Mouse (Mus musculus) heart, postnatal 10 days (tissue): ENCODE results near the gene Acap3. TPM values are rescaled to one million over a fixed set of nuclear protein-coding genes. Genes with fewer than 3 reads are reported as not detected.

ENCODE experiments used
- DNase-seq, 2 experiments: peaks; one replicate each; pipeline ENCODE4 v3.0.0; 2021
- intact Hi-C: fragments of 180-260 bp; cut with DNase I; formaldehyde crosslinking; loops from one replicate; pipeline ENCODE4 v1.15.1; 2025
- total RNA-seq, 2 experiments: library from RNA; stranded (reverse); gene quantifications; 2 replicates each; pipeline ENCODE4 v1.2.3; 2021

Acap3 gene
- total RNA-seq, 2 experiments from 2014 or later = 20.3 to 21.7 TPM

- no peak for DNase-seq
- intact Hi-C loops = no loop called here
Measured at GRCm38 (mm10) chr4:155871404-155871803, 20.2 kb upstream of the Acap3 start.

GRCm38 (mm10) chr4:155883587-155883986 is 8.0 kb upstream of the Acap3 start:
- DNase-seq = no peak

GRCm38 (mm10) chr4:155886330-155886729 is 5.3 kb upstream of the Acap3 start:
- intact Hi-C loops = no loop called here

More at GRCm38 (mm10) chr4:155883587-155883986, 8.0 kb upstream of the Acap3 start:
- intact Hi-C loops = loop anchor here (2.0 kb wide), 1 partner anchor 15 kb away; the partner anchor contains the start of genes Cptp and Ints11

GRCm38 (mm10) chr4:155887674-155888073 is 3.9 kb upstream of the Acap3 start:
- no peak for DNase-seq
- intact Hi-C loops = no loop called here

More at GRCm38 (mm10) chr4:155886330-155886729, 5.3 kb upstream of the Acap3 start:
- DNase-seq = no peak

- intact Hi-C loops = no loop called here
Measured at GRCm38 (mm10) chr4:155888181-155888580, 3.4 kb upstream of the Acap3 start.

GRCm38 (mm10) chr4:155889316-155889715 is 2.3 kb upstream of the Acap3 start:
- DNase-seq = no peak
- intact Hi-C loops = no loop called here

More at GRCm38 (mm10) chr4:155888181-155888580, 3.4 kb upstream of the Acap3 start:
- DNase-seq = no peak

GRCm38 (mm10) chr4:155891011-155891471 is 581 bp upstream of the Acap3 start:
- DNase-seq = no peak
- intact Hi-C loops = no loop called here

- DNase-seq = peak; percentile 90
- intact Hi-C loops = loop anchor here (2.0 kb wide), 2 partner anchors 23 to 51 kb away; partner anchors contain the start of genes Cptp, Ints11 and Ube2j2
Measured at GRCm38 (mm10) chr4:155892017-155892416, 395 bp downstream of the Acap3 start.

GRCm38 (mm10) chr4:155892438-155893211 is 1.0 kb downstream of the Acap3 start:
- intact Hi-C loops = loop anchor here (2.0 kb wide), 2 partner anchors 24 to 50 kb away; partner anchors contain the start of genes Cptp, Ints11 and Ube2j2
- DNase-seq = peak; percentile 35 to 49

- DNase-seq = peak in 1 of 2 experiments; percentile 0
- intact Hi-C loops = loop anchor here (2.0 kb wide), 2 partner anchors 24 to 50 kb away; partner anchors contain the start of genes Cptp, Ints11 and Ube2j2
Measured at GRCm38 (mm10) chr4:155893212-155893690, 1.6 kb downstream of the Acap3 start.

GRCm38 (mm10) chr4:155894311-155894881 is 2.8 kb downstream of the Acap3 start:
- intact Hi-C loops = no loop called here
- peak; percentile 83 to 86 for DNase-seq

- intact Hi-C loops = no loop called here
- DNase-seq = peak; percentile 73 to 77
Measured at GRCm38 (mm10) chr4:155895216-155895615, 3.6 kb downstream of the Acap3 start.

- intact Hi-C loops = no loop called here
- DNase-seq = peak; percentile 4 to 8
Measured at GRCm38 (mm10) chr4:155895826-155896225, 4.2 kb downstream of the Acap3 start.

GRCm38 (mm10) chr4:155896461-155896860 is 4.8 kb downstream of the Acap3 start:
- intact Hi-C loops = no loop called here
- DNase-seq = no peak

- intact Hi-C loops = no loop called here
- DNase-seq = no peak
Measured at GRCm38 (mm10) chr4:155898318-155898717, 6.7 kb downstream of the Acap3 start.

GRCm38 (mm10) chr4:155899355-155899754 is 7.7 kb downstream of the Acap3 start:
- intact Hi-C loops = no loop called here
- DNase-seq = peak in 1 of 2 experiments; percentile 0

- intact Hi-C loops = no loop called here
Measured at GRCm38 (mm10) chr4:155901205-155901604, 9.6 kb downstream of the Acap3 start.

GRCm38 (mm10) chr4:155903246-155903645 is 11.6 kb downstream of the Acap3 start:
- intact Hi-C loops = no loop called here
- DNase-seq = peak in 1 of 2 experiments; percentile 0

More at GRCm38 (mm10) chr4:155901205-155901604, 9.6 kb downstream of the Acap3 start:
- DNase-seq = peak; percentile 52 to 66

GRCm38 (mm10) chr4:155904318-155905102 is 12.9 kb downstream of the Acap3 start:
- DNase-seq = peak; percentile 10 to 23
- intact Hi-C loops = no loop called here

- DNase-seq = peak; percentile 0
- intact Hi-C loops = no loop called here
Measured at GRCm38 (mm10) chr4:155905634-155906033, 14.0 kb downstream of the Acap3 start.
